Mouse (Mus musculus) left cerebral cortex, postnatal 25 days (tissue): ENCODE measurements at regions not wholly inside any gene's neighbourhood (a gene's known extent, or its start where the extent isn't known, plus 50 kb on each side); places are given as distances from the start of the nearest gene placed in this dataset.
"Not testable (repeated sequence)": the region's sequence is repeated elsewhere in the genome, so short reads cannot be mapped to it uniquely, and the experiment has no call there.

Source experiments
- DNase-seq, 2 experiments: peaks; one replicate each; pipeline ENCODE4 v3.0.0; 2022; ENCODE audit warnings: low spot score in 2 of 2, mixed read lengths in 1 of 2
- intact Hi-C: fragments of 180-260 bp; cut with DNase I; formaldehyde crosslinking; loops from one replicate; pipeline ENCODE4 v1.15.1; 2025

GRCm38 (mm10) chr3:29024851-29025250 is 57.0 kb upstream of the Egfem1 start:
- DNase-seq, intact Hi-C loops: not testable (repeated sequence)

GRCm38 (mm10) chr3:29027726-29028125 is 54.1 kb upstream of the Egfem1 start:
- DNase-seq: no peak
- intact Hi-C loops: no loop called here

GRCm38 (mm10) chr3:29030791-29031190 is 51.0 kb upstream of the Egfem1 start:
- DNase-seq: no peak
- intact Hi-C loops: loop anchor here (10.0 kb wide), 1 partner anchor 1534 kb away; no protein-coding TSS in a partner anchor

- no peak for DNase-seq
- intact Hi-C loops: loop anchor here (10.0 kb wide), 1 partner anchor 1533 kb away; no protein-coding TSS in a partner anchor
These were observed 50.0 kb upstream of the Egfem1 start for GRCm38 (mm10) chr3:29031811-29032210.
